Mouse (Mus musculus) liver, adult 2 months (tissue): ENCODE results near the gene Rgs12. TPM values are rescaled to one million over a fixed set of nuclear protein-coding genes. Genes with fewer than 3 reads are reported as not detected.

Experiments
- DNase-seq: peaks from one replicate; pipeline ENCODE4 v3.0.0-alpha.2; 2011; ENCODE audit warnings: low read depth, low spot score; ENCODE audit errors: extremely low read depth
- H3K27ac ChIP-seq: fragments of 200-500 bp; replicated peaks from 2 replicates; pipeline ENCODE4 v1.5.1; 2012; ENCODE audit warnings: low read depth, mild to moderate bottlenecking, control low read depth, inconsistent platforms, low read length; ENCODE audit not compliant: insufficient read depth
- H3K27me3 ChIP-seq: fragments of 200-500 bp; 2 replicates; pipeline ENCODE4 v1.6.1; 2012; ENCODE audit warnings: mild to moderate bottlenecking, moderate library complexity, low read length, inconsistent platforms; ENCODE audit not compliant: control insufficient read depth, insufficient read depth
- H3K36me3 ChIP-seq: fragments of 200-500 bp; 2 replicates; pipeline ENCODE4 v1.6.1; 2012; ENCODE audit warnings: low read length, inconsistent platforms; ENCODE audit not compliant: control insufficient read depth, insufficient read depth
- H3K4me1 ChIP-seq: fragments of 200-500 bp; 2 replicates; pipeline ENCODE4 v1.6.1; 2011; ENCODE audit warnings: low read length; ENCODE audit not compliant: control insufficient read depth, insufficient read depth
- H3K4me3 ChIP-seq: fragments of 200-500 bp; 2 replicates; pipeline ENCODE4 v1.5.1; 2011; ENCODE audit warnings: low read depth, mild to moderate bottlenecking, control low read depth, low read length, moderate library complexity; ENCODE audit not compliant: insufficient read depth
- H3K79me2 ChIP-seq: fragments of 200-500 bp; 2 replicates; pipeline ENCODE4 v1.6.1; 2012; ENCODE audit warnings: inconsistent platforms, mild to moderate bottlenecking, low read length, moderate library complexity; ENCODE audit not compliant: control insufficient read depth, insufficient read depth
- H3K9ac ChIP-seq: fragments of 200-500 bp; 2 replicates; pipeline ENCODE4 v1.6.1; 2012; ENCODE audit warnings: low read depth, mild to moderate bottlenecking, control low read depth, inconsistent platforms, low read length
- CTCF ChIP-seq: fragments of 200-500 bp; IDR thresholded peaks from 2 replicates; pipeline ENCODE4 v1.5.1; 2011; ENCODE audit warnings: low read depth, low read length, control low read depth
- POLR2A ChIP-seq: fragments of 200-500 bp; IDR thresholded peaks from 2 replicates; pipeline ENCODE4 v1.6.1; 2011; ENCODE audit warnings: low read length, control low read depth; ENCODE audit not compliant: insufficient read depth; ENCODE audit errors: extremely low read depth
- WGBS: fragments of 180-500 bp; shearing (Covaris S2); methylation state at CpG from one replicate; pipeline ENCODE4 v1.1.7; 2018; 5-methylcytosine and 5-hydroxymethylcytosine counted together
- polyA plus RNA-seq: library from polyadenylated mRNA; depleted of rRNA; stranded (reverse); fragments of >200 nt; gene quantifications from 2 replicates; pipeline ENCODE4 v1.2.3, GENCODE M21; 2012; rRNA removed
- total RNA-seq: library from RNA; depleted of rRNA; stranded (reverse); fragments of >200 nt; gene quantifications from 2 replicates; pipeline ENCODE4 v1.2.3, GENCODE M21; 2014; rRNA removed

Rgs12 gene
- 3.0 and 4.7 TPM in 2 replicates for total RNA-seq
- polyA plus RNA-seq: 6.3 and 6.8 TPM in 2 replicates

GRCm38 (mm10) chr5:34948861-34949760 lies at the start of gene Rgs12:
TSS of gene Rgs12 (plus strand) at chr5:34949445.
- Histone ChIP-seq H3K4me3 (peak within 1 kb of the TSS; percentile 81), H3K4me1 (peaks cover 2% of the 10 kb centered on the region; the same call in 1 of the 2 replicates), H3K79me2 (no peaks in the 10 kb centered on the region), H3K9ac (peak within 1 kb of the TSS; percentile 56), H3K27ac (peak within 1 kb of the TSS; percentile 73), H3K36me3 (no peaks in the 10 kb centered on the region), H3K27me3 (no peaks in the 10 kb centered on the region)
- peak; percentile 74 for DNase-seq
- TF ChIP-seq POLR2A (0 out of 2 replicates have a peak, but pooled peaks have one; percentile 14), CTCF (no peak)
- WGBS: under 1% methylated on average over 80 of the region's 84 CpGs

- Histone ChIP-seq H3K9ac (no peak overlapping the region), H3K4me3 (no peak overlapping the region), H3K36me3 (peaks cover 64% of the 10 kb centered on the region), H3K79me2 (no peaks in the 10 kb centered on the region), H3K27ac (no peak overlapping the region), H3K27me3 (no peaks in the 10 kb centered on the region), H3K4me1 (no peaks in the 10 kb centered on the region)
- WGBS: 94% methylated on average over 6 of the region's 6 CpGs
- DNase-seq: no peak
- TF ChIP-seq CTCF: no peak
- no peak for TF ChIP-seq POLR2A
Measured at GRCm38 (mm10) chr5:34899787-34900469, 49.3 kb upstream of the Rgs12 start.

- Histone ChIP-seq H3K9ac (no peak overlapping the region), H3K36me3 (peaks cover 59% of the 10 kb centered on the region), H3K27me3 (no peaks in the 10 kb centered on the region), H3K27ac (no peak overlapping the region), H3K4me3 (no peak overlapping the region), H3K79me2 (no peaks in the 10 kb centered on the region), H3K4me1 (no peaks in the 10 kb centered on the region)
- TF ChIP-seq CTCF (no peak), POLR2A (no peak)
- no peak for DNase-seq
Measured at GRCm38 (mm10) chr5:34902371-34902770, 46.9 kb upstream of the Rgs12 start.

GRCm38 (mm10) chr5:34902811-34903385 lies 46.3 kb upstream of the Rgs12 start:
- Histone ChIP-seq H3K4me1 (no peaks in the 10 kb centered on the region), H3K27me3 (no peaks in the 10 kb centered on the region), H3K27ac (no peak overlapping the region), H3K4me3 (no peak overlapping the region), H3K79me2 (no peaks in the 10 kb centered on the region), H3K9ac (no peak overlapping the region), H3K36me3 (peaks cover 56% of the 10 kb centered on the region)
- TF ChIP-seq POLR2A: no peak
- DNase-seq: peak; percentile 73
- 49% methylated on average over 5 of the region's 5 CpGs for WGBS

GRCm38 (mm10) chr5:34904412-34904811 lies 44.8 kb upstream of the Rgs12 start:
- Histone ChIP-seq H3K4me3 (no peak overlapping the region), H3K9ac (no peak overlapping the region), H3K36me3 (peaks cover 43% of the 10 kb centered on the region), H3K27me3 (no peaks in the 10 kb centered on the region), H3K4me1 (no peaks in the 10 kb centered on the region), H3K27ac (no peak overlapping the region), H3K79me2 (no peaks in the 10 kb centered on the region)
- DNase-seq: no peak
- TF ChIP-seq CTCF (no peak), POLR2A (no peak)
